Mouse (Mus musculus): ENCODE results near the gene Gm16451. TPM values are rescaled to one million over a fixed set of nuclear protein-coding genes. Genes with fewer than 3 reads are reported as not detected.
"Not testable (repeated sequence)": the region's sequence is repeated elsewhere in the genome, so short reads cannot be mapped to it uniquely, and the experiment has no call there.

The Gm16451 gene
- not detected in 2 replicates for polyA plus RNA-seq (2016; fragmentation: Nextera tagmentation; extraction: Ambion mirVana)

DNA sequence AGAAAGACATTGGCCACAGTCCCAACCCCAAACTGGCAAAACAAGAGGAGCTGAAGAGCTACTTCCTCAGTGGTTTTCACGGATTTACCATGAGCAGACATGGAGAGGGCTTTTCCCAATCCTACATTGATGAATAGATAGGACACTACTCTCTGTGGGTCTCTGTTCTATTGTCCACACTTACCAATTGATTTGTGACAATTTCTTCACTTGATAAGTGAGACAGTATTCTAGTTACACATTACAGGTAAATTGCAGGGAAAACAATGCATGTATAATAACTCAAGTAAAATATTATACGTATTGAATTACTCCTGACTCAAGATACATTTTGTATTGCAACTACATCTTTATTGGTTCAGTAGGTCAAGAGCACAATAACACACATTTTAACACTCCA is at the start of gene Gm16451:
Gene Gm16451, minus strand, starts transcription at position 101 of the 400 bp plus-strand sequence.
- not testable (repeated sequence) for DNase-seq (ENCODE audit: low spot score); H3K27ac ChIP-seq; H3K9me3 ChIP-seq (replicated peaks); H3K4me3 ChIP-seq; H3K4me1 ChIP-seq; H3K36me3 ChIP-seq; H3K27me3 ChIP-seq (ENCODE audit: low read depth, poor library complexity, severe bottlenecking)
- WGBS: no CpG with 5 or more reads among the region's 2 CpGs

DNA sequence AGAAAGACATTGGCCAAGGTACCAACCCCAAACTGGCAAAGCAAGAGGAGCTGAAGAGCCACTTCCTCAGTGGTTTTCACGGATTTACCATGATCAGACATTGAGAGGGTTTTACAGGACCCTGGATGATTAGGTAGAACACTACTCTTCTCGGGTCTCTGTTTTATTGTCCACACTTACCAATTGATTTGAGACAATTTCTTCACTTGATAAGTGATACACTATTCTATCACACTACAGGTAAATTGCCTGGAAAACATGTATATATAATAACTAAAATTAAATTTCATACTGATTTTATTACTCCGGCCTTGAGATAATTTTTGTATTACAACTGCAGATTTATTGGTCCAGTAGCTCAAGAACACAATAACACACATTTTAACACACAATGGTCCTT is 45.9 kb upstream of the Gm16451 start, which contains the start of gene Vmn1r142:
Gene Vmn1r142, minus strand, starts transcription at position 101 of the 400 bp plus-strand sequence.
- H3K36me3 ChIP-seq; H3K27ac ChIP-seq; H3K4me1 ChIP-seq; H3K27me3 ChIP-seq (ENCODE audit: low read depth, poor library complexity, severe bottlenecking); H3K9me3 ChIP-seq (replicated peaks); H3K4me3 ChIP-seq; DNase-seq (ENCODE audit: low spot score): not testable (repeated sequence)
- no CpG with 5 or more reads among the region's 3 CpGs for WGBS

- no CpG with 5 or more reads among the region's 5 CpGs for WGBS
- not testable (repeated sequence) for DNase-seq (ENCODE audit: low spot score); H3K4me3 ChIP-seq; H3K4me1 ChIP-seq; H3K9me3 ChIP-seq (replicated peaks); H3K36me3 ChIP-seq; H3K27me3 ChIP-seq (ENCODE audit: low read depth, poor library complexity, severe bottlenecking); H3K27ac ChIP-seq
Measured at GRCm38 (mm10) chr7:22134641-22135040, 16.6 kb upstream of the Gm16451 start, which contains the start of gene Gm10666. Gene Gm10666, minus strand, starts transcription at chr7:22134741.

DNA sequence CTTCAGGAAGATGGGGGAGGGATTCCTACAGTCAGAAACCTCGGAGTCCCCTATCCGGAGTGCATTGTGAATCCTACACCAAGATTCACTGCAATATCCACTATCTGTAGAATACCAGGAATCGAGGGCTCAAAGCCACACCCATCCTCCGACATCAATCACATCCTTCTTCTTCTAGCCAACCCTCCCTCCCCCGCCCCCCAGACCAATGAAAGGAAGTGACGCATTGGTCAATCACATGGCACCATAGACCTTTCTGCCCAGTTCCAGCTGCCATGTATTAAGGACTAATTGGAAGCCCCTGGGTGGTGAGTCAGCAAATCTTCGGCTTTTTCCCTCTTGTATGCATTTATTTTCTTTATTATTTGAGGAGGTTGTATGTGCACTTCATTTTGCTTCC is 49.3 kb downstream of the Gm16451 start, which contains the start of gene Vmn1r139:
Gene Vmn1r139, plus strand, starts transcription at position 301 of the 400 bp plus-strand sequence.
- no CpG with 5 or more reads among the region's 7 CpGs for WGBS

More for the DNA sequence above, 49.3 kb downstream of the Gm16451 start, which contains the start of gene Vmn1r139:
- not testable (repeated sequence) for H3K9me3 ChIP-seq (replicated peaks); H3K4me1 ChIP-seq; H3K36me3 ChIP-seq; H3K27me3 ChIP-seq (ENCODE audit: low read depth, poor library complexity, severe bottlenecking); H3K4me3 ChIP-seq; H3K27ac ChIP-seq; DNase-seq (ENCODE audit: low spot score)

Other genes starting within 250 kb of the Gm16451 start
- gene Gm5891, start 197.0 kb downstream of the Gm16451 start, polyA plus RNA-seq (2016; fragmentation: Nextera tagmentation; extraction: Ambion mirVana): not detected in 2 replicates
- not detected in 2 replicates for gene Vmn1r137, start 123.7 kb downstream of the Gm16451 start, polyA plus RNA-seq (2016; fragmentation: Nextera tagmentation; extraction: Ambion mirVana)
- not detected in 2 replicates for gene Vmn1r138, start 89.3 kb downstream of the Gm16451 start, polyA plus RNA-seq (2016; fragmentation: Nextera tagmentation; extraction: Ambion mirVana)
- not detected in 2 replicates for gene Gm6176, start 61.9 kb downstream of the Gm16451 start, polyA plus RNA-seq (2016; fragmentation: Nextera tagmentation; extraction: Ambion mirVana)
- not detected in 2 replicates for gene Vmn1r139, start 49.2 kb downstream of the Gm16451 start, polyA plus RNA-seq (2016; fragmentation: Nextera tagmentation; extraction: Ambion mirVana)
- gene Gm10666, start 16.5 kb upstream of the Gm16451 start, polyA plus RNA-seq (2016; fragmentation: Nextera tagmentation; extraction: Ambion mirVana): not detected in 2 replicates
- not detected in 2 replicates for gene Vmn1r142, start 45.8 kb upstream of the Gm16451 start, polyA plus RNA-seq (2016; fragmentation: Nextera tagmentation; extraction: Ambion mirVana)
- not detected in 2 replicates for gene Vmn1r143, start 71.1 kb upstream of the Gm16451 start, polyA plus RNA-seq (2016; fragmentation: Nextera tagmentation; extraction: Ambion mirVana)
- gene Gm8653, start 83.0 kb upstream of the Gm16451 start, polyA plus RNA-seq (2016; fragmentation: Nextera tagmentation; extraction: Ambion mirVana): not detected in 2 replicates
- gene Gm8453, start 111.2 kb upstream of the Gm16451 start, polyA plus RNA-seq (2016; fragmentation: Nextera tagmentation; extraction: Ambion mirVana): not detected in 2 replicates
- not detected in 2 replicates for gene Gm4187, start 211.5 kb upstream of the Gm16451 start, polyA plus RNA-seq (2016; fragmentation: Nextera tagmentation; extraction: Ambion mirVana)